Mouse (Mus musculus): ENCODE results near the gene Palm2. TPM values are rescaled to one million over a fixed set of nuclear protein-coding genes. Genes with fewer than 3 reads are reported as not detected.

Palm2 gene
- polyA plus RNA-seq, 1 experiment from 2014 or later: 2.7 TPM

DNA sequence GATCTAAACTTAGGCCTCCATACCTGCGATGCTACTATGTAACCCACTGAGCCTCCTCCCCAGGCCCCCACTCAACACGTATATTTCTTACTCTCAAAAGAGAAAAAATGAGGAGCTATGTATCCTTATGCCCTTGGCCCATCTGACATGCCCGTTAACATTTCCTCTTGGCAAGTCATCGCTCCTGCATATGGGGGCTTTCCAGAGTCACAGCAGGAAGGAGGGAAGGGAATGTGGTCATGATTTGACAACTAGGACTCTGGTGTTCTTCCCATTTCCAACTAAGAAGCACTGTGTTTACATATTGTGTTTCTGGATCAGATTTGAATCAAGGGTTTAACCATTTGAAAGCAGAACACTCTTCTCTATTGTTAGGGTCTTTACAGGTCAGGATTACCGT is 267.5 kb downstream of the Palm2 start:
- Histone ChIP-seq H3K4me2 (ENCODE audit: low read depth, low read length) (no peak overlapping the region), H3K27me3 (replicated peaks; ENCODE audit: control insufficient read depth, insufficient read depth, low read length) (no peaks in the 10 kb centered on the region), H3K4me3 (ENCODE audit: low read length) (no peak overlapping the region), H3K4me1 (ENCODE audit: control insufficient read depth, insufficient read depth, low read length) (no peaks in the 10 kb centered on the region), H3K36me3 (ENCODE audit: control insufficient read depth, insufficient read depth, low read length) (no peaks in the 10 kb centered on the region), H3K9ac (ENCODE audit: low read depth, low read length) (no peak overlapping the region), H3K27ac (ENCODE audit: low read length) (no peak overlapping the region), H3K9me3 (ENCODE audit: control insufficient read depth, low read length) (no peaks in the 10 kb centered on the region)
- no peak for ATAC-seq
- 81% methylated on average over 5 of the region's 5 CpGs for WGBS

DNA sequence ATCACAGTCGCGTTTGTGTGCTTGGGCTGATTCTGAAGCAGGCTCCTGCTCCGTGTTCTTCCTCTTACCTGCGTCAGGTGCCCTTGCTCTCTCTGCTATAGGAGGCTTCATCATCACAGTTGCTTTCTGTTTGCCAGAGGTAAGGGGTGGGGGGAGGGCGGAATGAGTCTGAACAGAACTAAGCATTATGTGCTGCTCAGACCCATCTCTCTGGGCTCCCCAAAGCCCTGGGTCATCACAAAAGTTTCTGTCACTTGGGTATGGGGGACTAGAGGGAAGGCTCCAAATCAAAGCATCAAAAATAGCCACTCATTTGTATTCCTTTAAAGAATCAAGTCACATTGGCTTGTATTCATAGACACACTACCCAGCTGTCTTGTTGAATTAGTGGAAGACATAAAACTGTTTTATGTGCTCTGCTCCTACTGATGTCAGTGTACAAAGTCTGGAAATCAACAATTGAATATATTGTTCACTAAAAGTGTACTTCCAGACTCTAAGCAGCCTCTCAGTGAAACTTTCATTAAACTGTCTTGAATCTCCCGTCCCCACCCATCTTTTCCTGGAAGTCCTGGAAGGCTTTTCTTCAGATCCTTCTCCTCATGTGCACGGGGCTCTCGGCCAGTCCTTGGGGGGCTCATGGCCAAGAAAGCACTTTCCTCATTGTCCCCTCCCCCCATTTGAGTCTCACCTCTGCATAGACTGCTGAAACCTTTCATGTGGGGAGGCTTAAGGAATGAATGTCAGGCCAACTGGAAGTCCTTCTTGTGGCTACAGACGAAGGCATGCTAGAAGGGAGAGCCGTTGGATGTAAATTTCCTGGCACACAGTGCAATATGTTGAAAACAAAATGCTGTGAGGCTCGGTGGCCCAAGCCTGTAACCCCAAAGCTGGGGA is 269.8 kb downstream of the Palm2 start:
- Histone ChIP-seq H3K4me2 (ENCODE audit: low read depth, low read length) (no peak overlapping the region), H3K4me1 (ENCODE audit: control insufficient read depth, insufficient read depth, low read length) (no peaks in the 10 kb centered on the region), H3K9me3 (ENCODE audit: control insufficient read depth, low read length) (no peaks in the 10 kb centered on the region), H3K27ac (ENCODE audit: low read length) (no peak overlapping the region), H3K27me3 (replicated peaks; ENCODE audit: control insufficient read depth, insufficient read depth, low read length) (no peaks in the 10 kb centered on the region), H3K4me3 (ENCODE audit: low read length) (no peak overlapping the region), H3K9ac (ENCODE audit: low read depth, low read length) (no peak overlapping the region), H3K36me3 (ENCODE audit: control insufficient read depth, insufficient read depth, low read length) (no peaks in the 10 kb centered on the region)
- ATAC-seq: no peak
- WGBS: 72% methylated on average over 11 of the region's 11 CpGs

DNA sequence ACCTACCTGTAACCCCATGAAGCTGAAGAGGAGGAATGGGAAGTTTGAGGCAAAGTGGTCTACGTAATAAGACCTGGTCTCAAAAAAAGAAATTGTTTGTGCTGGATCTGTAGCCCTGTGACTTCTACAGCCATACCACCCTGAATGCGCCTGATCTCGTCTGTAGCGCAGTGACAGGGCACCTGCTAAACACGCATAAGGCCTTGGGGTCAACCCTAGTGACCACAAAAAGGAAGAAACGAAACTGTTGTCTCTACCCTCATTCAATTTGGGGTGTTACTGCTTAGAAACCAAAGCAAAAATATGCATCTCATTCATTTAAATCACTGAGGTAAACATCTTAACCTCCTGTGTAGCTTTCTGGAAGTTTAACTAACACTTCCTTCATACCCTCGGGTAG is 270.5 kb downstream of the Palm2 start:
- Histone ChIP-seq H3K36me3 (ENCODE audit: control insufficient read depth, insufficient read depth, low read length) (no peaks in the 10 kb centered on the region), H3K9me3 (ENCODE audit: control insufficient read depth, low read length) (no peaks in the 10 kb centered on the region), H3K4me1 (ENCODE audit: control insufficient read depth, insufficient read depth, low read length) (no peaks in the 10 kb centered on the region), H3K9ac (ENCODE audit: low read depth, low read length) (no peak overlapping the region), H3K27ac (ENCODE audit: low read length) (no peak overlapping the region), H3K4me3 (ENCODE audit: low read length) (no peak overlapping the region), H3K27me3 (replicated peaks; ENCODE audit: control insufficient read depth, insufficient read depth, low read length) (no peaks in the 10 kb centered on the region), H3K4me2 (ENCODE audit: low read depth, low read length) (no peak overlapping the region)
- ATAC-seq: no peak
- 92% methylated on average over 7 of the region's 7 CpGs for WGBS

DNA sequence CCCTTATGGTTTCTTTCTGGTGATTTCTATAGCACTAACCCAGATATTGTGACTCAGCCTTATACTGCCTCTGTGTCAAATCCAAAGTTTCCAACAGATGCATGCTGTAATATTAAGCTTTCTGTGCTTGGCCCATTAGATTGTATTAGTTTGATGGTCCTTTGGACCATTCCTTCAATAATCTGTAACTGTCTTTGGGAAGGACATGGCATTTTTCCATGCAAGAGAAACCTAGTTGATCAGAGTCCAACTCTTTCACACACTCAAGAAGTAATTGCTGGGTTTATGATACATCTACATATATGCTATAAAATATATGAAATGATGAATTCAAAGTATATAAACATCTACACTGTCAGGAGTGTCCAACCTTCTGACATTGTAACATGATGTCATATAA is 281.8 kb downstream of the Palm2 start:
- no peak overlapping the region for H3K27ac ChIP-seq (ENCODE audit: low read length)
- H3K4me1 ChIP-seq (ENCODE audit: control insufficient read depth, insufficient read depth, low read length): no peaks in the 10 kb centered on the region; the same call in 1 of the 2 replicates
- no peak overlapping the region for H3K4me3 ChIP-seq (ENCODE audit: low read length)
- ATAC-seq: no peak
- no peaks in the 10 kb centered on the region for H3K36me3 ChIP-seq (ENCODE audit: control insufficient read depth, insufficient read depth, low read length)
- no peaks in the 10 kb centered on the region for H3K27me3 ChIP-seq (replicated peaks; ENCODE audit: control insufficient read depth, insufficient read depth, low read length)
- H3K9me3 ChIP-seq (ENCODE audit: control insufficient read depth, low read length): no peaks in the 10 kb centered on the region
- no peak overlapping the region for H3K9ac ChIP-seq (ENCODE audit: low read depth, low read length)
- H3K4me2 ChIP-seq (ENCODE audit: low read depth, low read length): no peak overlapping the region

DNA sequence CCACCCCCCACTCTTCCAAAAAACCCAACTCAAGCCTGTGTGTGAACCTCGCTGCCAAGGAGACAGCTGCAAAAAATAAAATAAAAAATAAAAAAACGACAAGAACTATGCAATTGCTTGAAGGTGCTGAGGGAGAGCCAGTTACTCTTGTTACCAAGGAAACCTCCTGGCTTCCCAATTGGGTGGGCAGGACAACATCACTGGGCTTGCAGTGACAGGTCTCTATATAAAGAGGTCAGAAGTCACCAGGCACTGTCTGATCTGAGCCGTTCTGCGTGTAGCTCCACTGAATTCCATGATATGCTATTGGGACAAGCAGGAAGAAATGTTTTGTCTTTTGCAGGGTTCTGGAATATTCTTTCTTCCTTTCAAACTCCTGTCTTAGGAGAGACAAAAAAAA is 282.7 kb downstream of the Palm2 start:
- no peak overlapping the region for H3K9ac ChIP-seq (ENCODE audit: low read depth, low read length)
- H3K9me3 ChIP-seq (ENCODE audit: control insufficient read depth, low read length): no peaks in the 10 kb centered on the region
- no peaks in the 10 kb centered on the region for H3K36me3 ChIP-seq (ENCODE audit: control insufficient read depth, insufficient read depth, low read length)
- no peak overlapping the region for H3K4me3 ChIP-seq (ENCODE audit: low read length)
- H3K4me1 ChIP-seq (ENCODE audit: control insufficient read depth, insufficient read depth, low read length): no peaks in the 10 kb centered on the region; the same call in 1 of the 2 replicates
- WGBS: 36% methylated on average over 4 of the region's 4 CpGs
- H3K4me2 ChIP-seq (ENCODE audit: low read depth, low read length): no peak overlapping the region
- H3K27me3 ChIP-seq (replicated peaks; ENCODE audit: control insufficient read depth, insufficient read depth, low read length): no peaks in the 10 kb centered on the region
- ATAC-seq: no peak
- no peak overlapping the region for H3K27ac ChIP-seq (ENCODE audit: low read length)

DNA sequence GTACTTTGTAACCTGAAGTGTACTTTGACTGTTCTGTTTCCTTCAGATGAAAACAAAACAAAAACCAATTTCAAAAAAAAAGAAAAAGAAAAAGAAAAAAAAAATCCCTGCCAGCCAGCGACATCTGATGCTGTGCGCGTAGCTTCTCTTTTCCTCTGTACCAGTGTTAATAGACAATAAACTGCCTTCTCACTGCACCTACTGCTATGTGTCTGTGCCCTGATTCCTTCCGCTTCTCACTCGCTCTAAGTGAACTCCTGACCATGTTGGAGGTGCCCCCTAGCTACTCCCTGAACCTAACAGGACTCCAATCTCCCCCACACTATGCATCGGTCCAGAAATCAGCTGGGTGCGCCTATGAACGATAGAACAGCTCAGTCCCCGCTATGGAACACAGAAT is 283.3 kb downstream of the Palm2 start, which contains the start of gene Akap2:
TSS of gene Akap2 (plus strand) at position 304 of the 400 bp plus-strand sequence.
- Histone ChIP-seq H3K36me3 (ENCODE audit: control insufficient read depth, insufficient read depth, low read length) (no peaks in the 10 kb centered on the region), H3K4me2 (ENCODE audit: low read depth, low read length) (no peak within 1 kb of the TSS), H3K27ac (ENCODE audit: low read length) (no peak within 1 kb of the TSS), H3K27me3 (replicated peaks; ENCODE audit: control insufficient read depth, insufficient read depth, low read length) (no peaks in the 10 kb centered on the region), H3K9me3 (ENCODE audit: control insufficient read depth, low read length) (no peaks in the 10 kb centered on the region), H3K4me3 (ENCODE audit: low read length) (no peak within 1 kb of the TSS), H3K4me1 (ENCODE audit: control insufficient read depth, insufficient read depth, low read length) (no peaks in the 10 kb centered on the region), H3K9ac (ENCODE audit: low read depth, low read length) (no peak within 1 kb of the TSS)
- ATAC-seq: no peak
- 72% methylated on average over 9 of the region's 9 CpGs for WGBS

DNA sequence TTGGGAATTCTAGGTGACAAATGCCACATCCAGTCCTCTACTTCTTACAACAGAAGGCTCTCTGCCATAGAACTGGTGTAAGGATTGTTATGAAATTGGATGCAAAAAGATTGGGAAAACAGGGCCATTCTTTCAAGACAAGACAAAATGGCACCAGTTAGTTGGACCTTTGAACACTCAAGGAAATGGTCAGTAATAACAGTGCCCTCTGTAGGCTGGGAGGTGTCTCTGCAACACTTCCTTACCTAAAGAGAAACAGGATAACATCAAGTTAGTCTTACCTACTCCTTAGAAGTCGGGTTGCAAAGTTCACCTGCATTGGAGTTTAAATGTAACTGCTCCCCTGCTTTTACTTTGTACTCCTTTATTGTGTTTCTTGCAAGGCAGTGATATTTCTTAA is 285.3 kb downstream of the Palm2 start:
- WGBS: 94% methylated on average over 1 of the region's 1 CpGs
- Histone ChIP-seq H3K36me3 (ENCODE audit: control insufficient read depth, insufficient read depth, low read length) (no peaks in the 10 kb centered on the region), H3K4me3 (ENCODE audit: low read length) (no peak overlapping the region), H3K9me3 (ENCODE audit: control insufficient read depth, low read length) (no peaks in the 10 kb centered on the region), H3K27ac (ENCODE audit: low read length) (no peak overlapping the region), H3K27me3 (replicated peaks; ENCODE audit: control insufficient read depth, insufficient read depth, low read length) (no peaks in the 10 kb centered on the region), H3K9ac (ENCODE audit: low read depth, low read length) (no peak overlapping the region), H3K4me2 (ENCODE audit: low read depth, low read length) (no peak overlapping the region), H3K4me1 (ENCODE audit: control insufficient read depth, insufficient read depth, low read length) (no peaks in the 10 kb centered on the region)
- ATAC-seq: no peak

DNA sequence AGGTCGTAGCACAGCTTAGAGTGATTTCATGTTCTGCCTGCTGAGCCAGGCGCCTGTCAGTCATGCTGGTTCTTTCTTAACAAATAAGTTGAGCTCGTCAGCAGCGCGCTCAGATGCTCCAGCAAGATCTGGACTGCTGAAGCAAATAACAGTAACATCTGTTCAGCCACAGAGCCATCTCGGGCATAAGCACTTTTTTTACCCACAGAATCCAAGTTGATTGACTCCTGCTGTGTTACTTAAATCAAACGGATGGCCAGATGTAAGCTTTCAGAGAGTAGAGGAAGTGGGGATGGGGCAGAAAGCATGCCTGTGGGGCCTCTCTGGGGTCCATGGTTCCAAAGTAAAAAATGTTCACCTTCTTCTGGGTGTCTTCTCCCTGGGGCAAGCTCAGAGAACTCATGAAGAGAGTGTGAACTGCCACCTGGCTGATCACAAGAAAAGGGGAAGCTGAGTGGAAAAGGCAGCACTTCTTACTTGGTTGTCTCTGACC is 286.9 kb downstream of the Palm2 start:
- H3K27ac ChIP-seq (ENCODE audit: low read length): no peak overlapping the region
- no peak overlapping the region for H3K4me2 ChIP-seq (ENCODE audit: low read depth, low read length)
- no peaks in the 10 kb centered on the region for H3K9me3 ChIP-seq (ENCODE audit: control insufficient read depth, low read length)
- ATAC-seq: no peak
- WGBS: 34% methylated on average over 7 of the region's 7 CpGs
- no peak overlapping the region for H3K9ac ChIP-seq (ENCODE audit: low read depth, low read length)
- H3K36me3 ChIP-seq (ENCODE audit: control insufficient read depth, insufficient read depth, low read length): no peaks in the 10 kb centered on the region
- H3K4me3 ChIP-seq (ENCODE audit: low read length): no peak overlapping the region
- H3K27me3 ChIP-seq (replicated peaks; ENCODE audit: control insufficient read depth, insufficient read depth, low read length): no peaks in the 10 kb centered on the region
- H3K4me1 ChIP-seq (ENCODE audit: control insufficient read depth, insufficient read depth, low read length): no peaks in the 10 kb centered on the region

DNA sequence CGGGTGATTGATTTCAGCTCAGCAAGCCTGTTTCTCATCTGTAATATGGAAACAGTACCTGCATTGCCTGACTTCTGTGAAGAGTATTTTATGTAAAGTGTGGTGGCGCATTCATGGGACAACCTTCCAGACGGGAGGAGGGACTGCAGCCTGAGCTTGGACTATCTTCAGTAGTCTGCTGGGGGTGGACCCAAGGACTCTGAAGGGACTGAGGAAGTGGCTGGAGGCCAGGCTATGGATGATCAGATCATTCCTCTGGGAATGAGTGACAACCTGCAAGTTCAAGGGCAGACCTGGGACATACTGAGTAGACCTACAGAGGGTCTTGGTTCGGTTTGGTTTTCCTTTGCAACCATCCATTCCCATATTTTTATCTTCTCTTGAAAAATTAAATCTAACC is 288.2 kb downstream of the Palm2 start:
- no peak overlapping the region for H3K27ac ChIP-seq (ENCODE audit: low read length)
- 83% methylated on average over 4 of the region's 4 CpGs for WGBS
- H3K27me3 ChIP-seq (replicated peaks; ENCODE audit: control insufficient read depth, insufficient read depth, low read length): no peaks in the 10 kb centered on the region
- no peaks in the 10 kb centered on the region for H3K9me3 ChIP-seq (ENCODE audit: control insufficient read depth, low read length)
- H3K4me3 ChIP-seq (ENCODE audit: low read length): no peak overlapping the region
- H3K4me1 ChIP-seq (ENCODE audit: control insufficient read depth, insufficient read depth, low read length): no peaks in the 10 kb centered on the region
- H3K36me3 ChIP-seq (ENCODE audit: control insufficient read depth, insufficient read depth, low read length): no peaks in the 10 kb centered on the region
- no peak for ATAC-seq
- no peak overlapping the region for H3K9ac ChIP-seq (ENCODE audit: low read depth, low read length)
- no peak overlapping the region for H3K4me2 ChIP-seq (ENCODE audit: low read depth, low read length)

Data from intestine, embryonic 16.5 days (tissue).